Mouse (Mus musculus): ENCODE results near the gene Fes.

- TF ChIP-seq CTCF (conservative IDR thresholded peaks at IDR 0.05; ENCODE audit: insufficient read depth, insufficient read length, low read depth, low read length) (no peak), POLR2A (IDR thresholded peaks at IDR 0.05; ENCODE audit: low read depth, low read length) (no peak)
These were observed 17.1 kb downstream of the Fes start for GRCm38 (mm10) chr7:80370649-80371040.

Data from kidney, adult 2 months (tissue).